31 mouse cellular contexts compared by ENCODE assay signal in genomic region chr3:148278978-148279377, GRCm38 (mm10).
DNase-seq lines count a peak whose midpoint lies in the region; ATAC-seq and TF ChIP-seq lines count a peak whose summit lies in the region.
"Had no signal": no experiment of that assay in that cellular context is flagged by ENCODE, and none has a peak within 500 bp of the region (broad histone marks: within the 10 kb centered on the region; RNA-seq: fewer than 3 reads in every experiment).

No protein-coding gene starts in this region.

- no peak overlapping the region for H3K4me3 ChIP-seq in hindbrain, embryonic 11.5 days (ENCODE audit: low read depth, low read length)
- H3K4me3 ChIP-seq in hindbrain, embryonic 13.5 days, result no peak overlapping the region
- H3K4me3 ChIP-seq: embryonic facial prominence, embryonic 10.5 days; embryonic facial prominence, embryonic 15.5 days; forebrain, embryonic 12.5 days; gastrocnemius, adult 2 months; heart, adult 2 months; heart, embryonic 12.5 days; intestine, embryonic 15.5 days; liver, embryonic 12.5 days; megakaryocyte, embryonic 14.5 days; midbrain, embryonic 12.5 days had no signal

- H3K4me2 ChIP-seq in hindbrain, embryonic 11.5 days (replicated peaks; ENCODE audit: low read depth, low read length), result no peak overlapping the region
- no peak overlapping the region for H3K4me2 ChIP-seq in hindbrain, embryonic 13.5 days
- H3K4me2 ChIP-seq: embryonic facial prominence, embryonic 15.5 days; forebrain, embryonic 12.5 days; heart, embryonic 12.5 days; intestine, embryonic 15.5 days; liver, embryonic 12.5 days; midbrain, embryonic 12.5 days had no signal

- H3K27me3 ChIP-seq in hindbrain, embryonic 11.5 days (ENCODE audit: control insufficient read depth, insufficient read depth, low read length), result no peaks in the 10 kb centered on the region
- H3K27me3 ChIP-seq in hindbrain, embryonic 13.5 days, result no peaks in the 10 kb centered on the region
- H3K27me3 ChIP-seq: embryonic facial prominence, embryonic 15.5 days; forebrain, embryonic 12.5 days; heart, embryonic 12.5 days; intestine, embryonic 15.5 days; liver, embryonic 12.5 days; megakaryocyte, embryonic 14.5 days; midbrain, embryonic 12.5 days had no signal

- H3K36me3 ChIP-seq in hindbrain, embryonic 11.5 days (ENCODE audit: control insufficient read depth, insufficient read depth, low read length), result no peaks in the 10 kb centered on the region
- no peaks in the 10 kb centered on the region for H3K36me3 ChIP-seq in hindbrain, embryonic 13.5 days
- H3K36me3 ChIP-seq: embryonic facial prominence, embryonic 10.5 days; embryonic facial prominence, embryonic 15.5 days; forebrain, embryonic 12.5 days; heart, embryonic 12.5 days; intestine, embryonic 15.5 days; liver, embryonic 12.5 days; midbrain, embryonic 12.5 days had no signal

- H3K27ac ChIP-seq in hindbrain, embryonic 11.5 days (ENCODE audit: low read depth, low read length), result no peak overlapping the region
- H3K27ac ChIP-seq in hindbrain, embryonic 13.5 days, result no peak overlapping the region
- H3K27ac ChIP-seq: embryonic facial prominence, embryonic 10.5 days; embryonic facial prominence, embryonic 15.5 days; forebrain, embryonic 12.5 days; gastrocnemius, adult 2 months; heart, adult 2 months; hindbrain, postnatal 0 days; intestine, embryonic 15.5 days; liver, embryonic 12.5 days; midbrain, embryonic 12.5 days had no signal

- WGBS in hindbrain, embryonic 11.5 days, result 28% methylated on average over 3 of the region's 3 CpGs
- WGBS in hindbrain, embryonic 13.5 days, result 23% methylated on average over 3 of the region's 3 CpGs

- no peak for TF ChIP-seq CTCF in brain, embryonic 14.5 days (IDR thresholded peaks at IDR 0.05; ENCODE audit: borderline replicate concordance, extremely low read depth, insufficient read depth, insufficient read length)

- DNase-seq in hindbrain, embryonic 11.5 days (ENCODE audit: low spot score), result peak; percentile 14
- peak; percentile 28 for DNase-seq in brain, embryonic 14.5 days (ENCODE audit: low read depth)
- peak; percentile 51 for DNase-seq in lung, postnatal 10 days
- DNase-seq in urinary bladder, postnatal 25 days (ENCODE audit: low spot score), result no peak
- no peak for DNase-seq in kidney, postnatal 25 days
- DNase-seq: adrenal gland, adult 2 months; B cell, adult 2 months; cerebellum, adult 11 months; cerebellum, adult 9-10 months; cerebellum, postnatal 36 days; gastrocnemius, adult 2 months; gastrocnemius, postnatal 36 days; heart, adult 2 months; heart, postnatal 4 days; kidney, adult 2 months; kidney, postnatal 4 days; left cerebral cortex, postnatal 4 days; liver, postnatal 0 days; right cerebral cortex, postnatal 14 days; thymus, postnatal 14 days had no signal

- ATAC-seq in hindbrain, embryonic 11.5 days (ENCODE audit: low FRiP score), result no peak
- no peak for ATAC-seq in hindbrain, embryonic 13.5 days (ENCODE audit: low FRiP score)
- 0 out of 2 replicates have a peak, but pooled peaks have one; percentile 45 for ATAC-seq in megakaryocyte, adult 5-6 weeks (ENCODE audit: poor library complexity, severe bottlenecking)
- ATAC-seq: hindbrain, postnatal 0 days; intestine, embryonic 15.5 days; liver, embryonic 12.5 days; liver, postnatal 0 days had no signal

- no peak overlapping the region for H3K9ac ChIP-seq in hindbrain, embryonic 11.5 days (ENCODE audit: low read depth, low read length)
- no peak overlapping the region for H3K9ac ChIP-seq in hindbrain, embryonic 13.5 days
- H3K9ac ChIP-seq: embryonic facial prominence, embryonic 15.5 days; forebrain, embryonic 12.5 days; heart, embryonic 12.5 days; intestine, embryonic 15.5 days; liver, embryonic 12.5 days; liver, postnatal 0 days; midbrain, embryonic 12.5 days had no signal

- no peak for TF ChIP-seq POLR2A in brain, embryonic 14.5 days (IDR thresholded peaks at IDR 0.05; ENCODE audit: borderline replicate concordance, extremely low read depth, insufficient read depth, insufficient read length, poor library complexity, severe bottlenecking)

- no peaks in the 10 kb centered on the region for H3K9me3 ChIP-seq in hindbrain, embryonic 11.5 days (ENCODE audit: control insufficient read depth, low read length)
- H3K9me3 ChIP-seq in hindbrain, embryonic 13.5 days, result no peaks in the 10 kb centered on the region
- H3K9me3 ChIP-seq: embryonic facial prominence, embryonic 10.5 days; embryonic facial prominence, embryonic 15.5 days; forebrain, embryonic 12.5 days; heart, embryonic 12.5 days; intestine, embryonic 15.5 days; liver, embryonic 12.5 days; megakaryocyte, embryonic 14.5 days; midbrain, embryonic 12.5 days had no signal

- no peaks in the 10 kb centered on the region for H3K4me1 ChIP-seq in hindbrain, embryonic 11.5 days (replicated peaks; ENCODE audit: control insufficient read depth, insufficient read depth, low read length)
- H3K4me1 ChIP-seq in hindbrain, embryonic 13.5 days (replicated peaks), result no peaks in the 10 kb centered on the region
- H3K4me1 ChIP-seq: embryonic facial prominence, embryonic 10.5 days; embryonic facial prominence, embryonic 15.5 days; forebrain, embryonic 12.5 days; heart, embryonic 12.5 days; intestine, embryonic 15.5 days; megakaryocyte, embryonic 14.5 days; midbrain, embryonic 12.5 days had no signal

Comparison
In these comparisons a context has a peak if more than half of its experiments do, and no peak if none do; other contexts are left out.
1. DNase-seq: peak in hindbrain, embryonic 11.5 days (single experiment), brain, embryonic 14.5 days (single experiment) and lung, postnatal 10 days (single experiment); none in urinary bladder, postnatal 25 days (single experiment) and kidney, postnatal 25 days (0 of 2).